Mouse (Mus musculus) spleen, adult 2 months (tissue): ENCODE results near the gene Cabcoco1.

ENCODE experiments used
- CTCF ChIP-seq: fragments of 200-500 bp; IDR thresholded peaks from 2 replicates; pipeline ENCODE4 v1.5.1; 2011; ENCODE audit warnings: mild to moderate bottlenecking, inconsistent platforms; ENCODE audit not compliant: insufficient read depth, insufficient read length, insufficient replicate concordance; ENCODE audit errors: extremely low read depth
- POLR2A ChIP-seq: fragments of 200-500 bp; IDR thresholded peaks from 2 replicates; pipeline ENCODE4 v1.6.1; 2011; ENCODE audit warnings: low read depth, low read length, inconsistent platforms

DNA sequence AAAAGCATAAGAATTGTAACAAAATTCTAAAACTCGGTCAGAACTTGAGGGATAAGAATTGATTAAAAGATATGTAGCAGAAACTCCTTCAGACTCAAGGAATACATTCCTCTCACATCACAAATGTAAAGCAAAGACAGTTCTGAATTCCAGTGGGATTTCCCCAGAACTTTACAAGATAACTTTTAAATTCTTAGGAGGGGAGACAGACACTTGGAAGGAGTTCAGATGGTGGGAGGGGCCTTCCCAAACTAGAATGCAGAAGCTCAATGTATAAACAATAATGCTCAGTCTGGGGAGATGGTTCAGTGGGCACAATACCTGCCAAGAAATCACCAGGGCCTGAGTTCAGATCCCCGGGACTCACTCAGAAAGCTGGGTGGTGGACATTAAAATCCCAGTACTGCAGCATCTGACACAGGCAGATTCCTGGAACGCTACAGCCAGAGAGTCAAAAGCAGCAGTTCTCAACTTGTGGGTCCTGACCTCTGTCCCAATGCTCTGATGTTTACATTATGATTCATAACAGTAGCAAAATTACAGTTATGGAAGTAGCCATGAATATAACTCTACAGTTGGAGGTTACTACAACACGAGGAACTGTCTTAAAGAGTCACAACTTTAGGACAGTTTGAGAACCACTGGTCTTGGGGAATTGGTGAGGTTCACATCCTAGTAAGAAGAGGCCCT lies 4.3 kb downstream of the Cabcoco1 start:
- TF ChIP-seq CTCF (no peak), POLR2A (no peak)
